Mouse (Mus musculus): ENCODE results near the gene Mchr1. TPM values are rescaled to one million over a fixed set of nuclear protein-coding genes. Genes with fewer than 3 reads are reported as not detected.

Gene Mchr1
- total and polyA plus RNA-seq, 2 experiments from 2014 or later: 7.0 to 11.1 TPM

- Histone ChIP-seq H3K27ac (no peak overlapping the region), H3K9me3 (ENCODE audit: low read length) (0 out of 2 replicates have a peak, but pooled peaks cover 7% of the 10 kb centered on the region), H3K9ac (replicated peaks; ENCODE audit: low read length) (no peak overlapping the region), H3K4me2 (ENCODE audit: low read depth, low read length) (no peak overlapping the region), H3K4me1 (ENCODE audit: insufficient read depth, low read length) (no peaks in the 10 kb centered on the region), H3K36me3 (ENCODE audit: insufficient read depth, low read length) (no peaks in the 10 kb centered on the region), H3K27me3 (ENCODE audit: insufficient read depth, low read length) (no peaks in the 10 kb centered on the region), H3K4me3 (ENCODE audit: low read length) (no peak overlapping the region)
- TF ChIP-seq CTCF (IDR thresholded peaks at IDR 0.05; ENCODE audit: low read depth): no peak
- no peak for ATAC-seq
- no peak for DNase-seq (ENCODE audit: low spot score)
- 91% methylated on average over 4 of the region's 4 CpGs for WGBS
Measured at GRCm38 (mm10) chr15:81248951-81249579, 13.8 kb downstream of the Mchr1 start.

GRCm38 (mm10) chr15:81252626-81253174 lies 17.4 kb downstream of the Mchr1 start:
- 74% methylated on average over 4 of the region's 4 CpGs for WGBS
- DNase-seq (ENCODE audit: low spot score) (no peak), ATAC-seq (no peak)

GRCm38 (mm10) chr15:81253585-81253984 lies 18.3 kb downstream of the Mchr1 start:
- Histone ChIP-seq H3K4me2 (ENCODE audit: low read depth, low read length) (no peak overlapping the region), H3K4me3 (ENCODE audit: low read length) (no peak overlapping the region), H3K9me3 (ENCODE audit: low read length) (0 out of 2 replicates have a peak, but pooled peaks cover 7% of the 10 kb centered on the region), H3K27ac (no peak overlapping the region), H3K36me3 (ENCODE audit: insufficient read depth, low read length) (no peaks in the 10 kb centered on the region), H3K27me3 (ENCODE audit: insufficient read depth, low read length) (no peaks in the 10 kb centered on the region), H3K4me1 (ENCODE audit: insufficient read depth, low read length) (peaks cover 8% of the 10 kb centered on the region; the same call in 1 of the 2 replicates), H3K9ac (replicated peaks; ENCODE audit: low read length) (no peak overlapping the region)
- no peak for ATAC-seq
- peak; percentile 12; the same call in 1 of the 2 replicates for TF ChIP-seq CTCF (IDR thresholded peaks at IDR 0.05; ENCODE audit: low read depth)
- no peak for DNase-seq (ENCODE audit: low spot score)
- 57% methylated on average over 2 of the region's 2 CpGs for WGBS

More at GRCm38 (mm10) chr15:81252626-81253174, 17.4 kb downstream of the Mchr1 start:
- no peak overlapping the region for H3K9ac ChIP-seq (replicated peaks; ENCODE audit: low read length)
- no peak overlapping the region for H3K4me3 ChIP-seq (ENCODE audit: low read length)
- no peaks in the 10 kb centered on the region for H3K36me3 ChIP-seq (ENCODE audit: insufficient read depth, low read length)
- H3K27me3 ChIP-seq (ENCODE audit: insufficient read depth, low read length): no peaks in the 10 kb centered on the region
- no peak overlapping the region for H3K27ac ChIP-seq
- TF ChIP-seq CTCF (IDR thresholded peaks at IDR 0.05; ENCODE audit: low read depth): no peak
- 0 out of 2 replicates have a peak, but pooled peaks cover 7% of the 10 kb centered on the region for H3K9me3 ChIP-seq (ENCODE audit: low read length)
- peaks cover 8% of the 10 kb centered on the region; the same call in 1 of the 2 replicates for H3K4me1 ChIP-seq (ENCODE audit: insufficient read depth, low read length)
- H3K4me2 ChIP-seq (ENCODE audit: low read depth, low read length): no peak overlapping the region

GRCm38 (mm10) chr15:81254113-81254640 lies 18.9 kb downstream of the Mchr1 start:
- Histone ChIP-seq H3K27ac (no peak overlapping the region), H3K9me3 (ENCODE audit: low read length) (0 out of 2 replicates have a peak, but pooled peaks cover 7% of the 10 kb centered on the region), H3K27me3 (ENCODE audit: insufficient read depth, low read length) (no peaks in the 10 kb centered on the region), H3K9ac (replicated peaks; ENCODE audit: low read length) (no peak overlapping the region), H3K4me2 (ENCODE audit: low read depth, low read length) (no peak overlapping the region), H3K4me1 (ENCODE audit: insufficient read depth, low read length) (peaks cover 8% of the 10 kb centered on the region; the same call in 1 of the 2 replicates), H3K4me3 (ENCODE audit: low read length) (no peak overlapping the region), H3K36me3 (ENCODE audit: insufficient read depth, low read length) (no peaks in the 10 kb centered on the region)
- no peak for ATAC-seq
- 59% methylated on average over 8 of the region's 8 CpGs for WGBS
- no peak for TF ChIP-seq CTCF (IDR thresholded peaks at IDR 0.05; ENCODE audit: low read depth)
- no peak for DNase-seq (ENCODE audit: low spot score)

GRCm38 (mm10) chr15:81255063-81255462 lies 19.8 kb downstream of the Mchr1 start:
- Histone ChIP-seq H3K4me2 (ENCODE audit: low read depth, low read length) (no peak overlapping the region), H3K4me3 (ENCODE audit: low read length) (no peak overlapping the region), H3K27ac (peak overlapping the region; percentile 45; the same call in 1 of the 2 replicates), H3K9ac (replicated peaks; ENCODE audit: low read length) (no peak overlapping the region), H3K9me3 (ENCODE audit: low read length) (0 out of 2 replicates have a peak, but pooled peaks cover 7% of the 10 kb centered on the region), H3K4me1 (ENCODE audit: insufficient read depth, low read length) (peaks cover 8% of the 10 kb centered on the region; the same call in 1 of the 2 replicates), H3K36me3 (ENCODE audit: insufficient read depth, low read length) (no peaks in the 10 kb centered on the region), H3K27me3 (ENCODE audit: insufficient read depth, low read length) (no peaks in the 10 kb centered on the region)
- TF ChIP-seq CTCF (IDR thresholded peaks at IDR 0.05; ENCODE audit: low read depth): no peak
- 39% methylated on average over 6 of the region's 6 CpGs for WGBS
- DNase-seq (ENCODE audit: low spot score): peak; percentile 67
- peak; percentile 66 for ATAC-seq

GRCm38 (mm10) chr15:81258296-81258695 lies 23.0 kb downstream of the Mchr1 start:
- Histone ChIP-seq H3K9ac (replicated peaks; ENCODE audit: low read length) (0 out of 2 replicates have a peak overlapping the region, but pooled peaks have one; percentile 21), H3K27ac (no peak overlapping the region), H3K4me3 (ENCODE audit: low read length) (no peak overlapping the region), H3K9me3 (ENCODE audit: low read length) (no peaks in the 10 kb centered on the region), H3K4me2 (ENCODE audit: low read depth, low read length) (0 out of 2 replicates have a peak overlapping the region, but pooled peaks have one; percentile 23), H3K27me3 (ENCODE audit: insufficient read depth, low read length) (no peaks in the 10 kb centered on the region), H3K36me3 (ENCODE audit: insufficient read depth, low read length) (no peaks in the 10 kb centered on the region), H3K4me1 (ENCODE audit: insufficient read depth, low read length) (peaks cover 8% of the 10 kb centered on the region; the same call in 1 of the 2 replicates)
- 0 out of 2 replicates have a peak, but pooled peaks have one; percentile 59 for ATAC-seq
- no peak for DNase-seq (ENCODE audit: low spot score)
- WGBS: 20% methylated on average over 9 of the region's 9 CpGs
- no peak for TF ChIP-seq CTCF (IDR thresholded peaks at IDR 0.05; ENCODE audit: low read depth)
